In the genomic region with DNA sequence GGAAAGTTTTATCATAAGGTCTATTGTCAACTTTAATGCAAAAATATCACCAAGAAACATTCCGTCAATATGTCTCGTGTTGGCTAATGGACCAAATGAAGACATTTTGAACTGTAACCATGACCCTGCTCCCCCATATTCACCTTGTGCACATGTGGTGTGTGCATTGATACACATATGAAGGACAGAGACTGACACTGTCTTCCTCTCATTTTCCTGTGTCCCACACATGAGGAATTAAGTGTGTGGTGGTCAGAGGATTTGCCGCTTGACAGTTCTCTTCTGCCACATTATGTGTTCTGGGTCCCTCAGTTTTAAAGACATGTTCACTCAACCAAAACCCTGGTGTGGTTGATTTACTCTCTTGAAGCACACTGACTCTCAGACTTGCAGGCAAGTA, we compare ENCODE assay signal across 17 mouse cellular contexts. TPM values are rescaled to one million over a fixed set of nuclear protein-coding genes. Genes with fewer than 3 reads are reported as not detected.
DNase-seq lines count a peak whose midpoint lies in the region; ATAC-seq and TF ChIP-seq lines count a peak whose summit lies in the region.
"Not testable (repeated sequence)": the region's sequence is repeated elsewhere in the genome, so short reads cannot be mapped to it uniquely, and the experiment has no call there.
"Had no signal": no experiment of that assay in that cellular context is flagged by ENCODE, and none has a peak within 500 bp of the region (broad histone marks: within the 10 kb centered on the region; RNA-seq: fewer than 3 reads in every experiment).

No protein-coding gene starts in this region.

- not testable (repeated sequence) for H3K9ac ChIP-seq in limb, embryonic 14.5 days (ENCODE audit: low read depth, low read length, severe bottlenecking)

- WGBS in limb, embryonic 14.5 days: 94% methylated on average over 3 of the region's 3 CpGs

- DNase-seq in NIH3T3 (ENCODE audit: low read depth): peak; percentile 1
- peak; percentile 46 for DNase-seq in gastrocnemius, postnatal 25 days
- peak; percentile 49 for DNase-seq in heart, postnatal 4 days
- peak; percentile 24 for DNase-seq in kidney, postnatal 10 days
- peak; percentile 1 for DNase-seq in limb, embryonic 14.5 days (ENCODE audit: low spot score)
- peak; percentile 41 for DNase-seq in lung, postnatal 36 days
- DNase-seq in spleen, postnatal 4 days (ENCODE audit: low spot score in 2 of 2): peak; percentile 50 to 84
- DNase-seq in thymus, postnatal 25 days: peak; percentile 30

- H3K27me3 ChIP-seq in limb, embryonic 14.5 days (ENCODE audit: control insufficient read depth, insufficient read depth, low read length): not testable (repeated sequence)

- not testable (repeated sequence) for H3K27ac ChIP-seq in limb, embryonic 14.5 days (replicated peaks; ENCODE audit: low read depth, low read length)

- H3K4me2 ChIP-seq in limb, embryonic 14.5 days (replicated peaks; ENCODE audit: low read depth, low read length, severe bottlenecking): not testable (repeated sequence)

- H3K9me3 ChIP-seq in limb, embryonic 14.5 days (ENCODE audit: control insufficient read depth, low read length): not testable (repeated sequence)

- ATAC-seq in limb, embryonic 14.5 days (ENCODE audit: low FRiP score, low read depth): not testable (repeated sequence)

- not testable (repeated sequence) for H3K36me3 ChIP-seq in limb, embryonic 14.5 days (ENCODE audit: control insufficient read depth, insufficient read depth, low read length)

- not testable (repeated sequence) for H3K4me1 ChIP-seq in limb, embryonic 14.5 days (ENCODE audit: control insufficient read depth, insufficient read depth, low read length)

- H3K4me3 ChIP-seq in limb, embryonic 14.5 days (replicated peaks; ENCODE audit: low read length): not testable (repeated sequence)

- TF ChIP-seq POLR2A in limb, embryonic 14.5 days (IDR thresholded peaks at IDR 0.05; ENCODE audit: borderline replicate concordance, extremely low read depth, insufficient read depth, insufficient read length): not testable (repeated sequence)

RNA-seq across cellular contexts. Expression of gene 4930467E23Rik, which starts 11.5 kb away (rescaled TPM):
- not detected for total RNA-seq in gastrocnemius, postnatal 25 days (2021)
- total RNA-seq in heart, postnatal 4 days (2021): not detected
- not detected in 2 replicates for polyA plus RNA-seq in limb, embryonic 14.5 days (2012; rRNA removed)
- not detected in 2 replicates for polyA plus RNA-seq in limb, embryonic 14.5 days (2014; fragmentation: Nextera tagmentation; extraction: Ambion mirVana)
- total RNA-seq: forebrain, postnatal 0 days; MEL had no signal
- polyA plus RNA-seq: C2C12; embryonic facial prominence, embryonic 10.5 days; embryonic facial prominence, embryonic 14.5 days; forebrain, embryonic 13.5 days; forebrain, postnatal 0 days; heart, embryonic 12.5 days; heart, embryonic 16.5 days; hindbrain, embryonic 16.5 days had no signal

Comparison
In these comparisons a context has a peak if more than half of its experiments do, and no peak if none do; other contexts are left out.
1. DNase-seq: peak in every context shown above with its lines; median percentile 67 in spleen, postnatal 4 days; 49 in heart, postnatal 4 days; 46 in gastrocnemius, postnatal 25 days; 41 in lung, postnatal 36 days; 30 in thymus, postnatal 25 days; 24 in kidney, postnatal 10 days; 1 in NIH3T3; 1 in limb, embryonic 14.5 days.